Mouse (Mus musculus) forebrain, postnatal 0 days (tissue): ENCODE measurements around the gene Rlf. TPM values are rescaled to one million over a fixed set of nuclear protein-coding genes. Genes with fewer than 3 reads are reported as not detected.

Source experiments
- ATAC-seq: fragments of 200-750 bp; cut with Nextera tagmentation; 2 replicates; pipeline ENCODE4 v1.8.0; 2017; ENCODE audit warnings: mild to moderate bottlenecking, moderate library complexity
- DNase-seq: peaks from one replicate; pipeline ENCODE4 v3.0.0-alpha.2; 2015
- H3K27ac ChIP-seq: fragments of 300-500 bp; sonication (generic); 2 replicates; pipeline ENCODE4 v1.5.1; 2014; ENCODE audit warnings: low read depth, mild to moderate bottlenecking, antibody characterized with exemption, low read length, moderate library complexity, mixed read lengths
- H3K27me3 ChIP-seq: fragments of 300-500 bp; sonication (generic); 2 replicates; pipeline ENCODE4 v1.6.1; 2014; ENCODE audit warnings: mild to moderate bottlenecking, low read length, mixed read lengths; ENCODE audit not compliant: insufficient read depth
- H3K36me3 ChIP-seq: fragments of 300-500 bp; sonication (generic); 2 replicates; pipeline ENCODE4 v1.6.1; 2014; ENCODE audit warnings: mild to moderate bottlenecking, moderate library complexity; ENCODE audit not compliant: insufficient read depth
- H3K4me1 ChIP-seq: fragments of 300-500 bp; sonication (generic); 2 replicates; pipeline ENCODE4 v1.6.1; 2014; ENCODE audit warnings: antibody characterized with exemption; ENCODE audit not compliant: insufficient read depth
- H3K4me2 ChIP-seq: fragments of 300-500 bp; sonication (generic); 2 replicates; pipeline ENCODE4 v1.6.1; 2014; ENCODE audit warnings: low read depth, mild to moderate bottlenecking, moderate library complexity
- H3K4me3 ChIP-seq: fragments of 300-500 bp; sonication (generic); 2 replicates; pipeline ENCODE4 v1.5.1; 2014; ENCODE audit warnings: low read depth, low read length, mixed read lengths
- H3K9ac ChIP-seq: fragments of 300-500 bp; sonication (generic); 2 replicates; pipeline ENCODE4 v1.6.1; 2014; ENCODE audit warnings: mild to moderate bottlenecking
- H3K9me3 ChIP-seq: fragments of 300-500 bp; sonication (generic); 2 replicates; pipeline ENCODE4 v1.6.1; 2016; ENCODE audit warnings: low read length
- CTCF ChIP-seq: sonication (generic); IDR thresholded peaks from 2 replicates; pipeline ENCODE4 v1.5.1; 2016; ENCODE audit warnings: antibody characterized with exemption, control low read depth, low read depth
- WGBS: fragments of 180-500 bp; shearing (Covaris S2); extraction: QIAGEN DNeasy Blood & Tissue Kit; methylation state at CpG from one replicate; pipeline ENCODE4 v1.1.7; 2014; 5-methylcytosine and 5-hydroxymethylcytosine counted together
- polyA plus RNA-seq: library from polyadenylated mRNA; unstranded; fragments of >200 nt; fragmentation: Nextera tagmentation; extraction: Ambion mirVana; gene quantifications from 2 replicates; pipeline ENCODE4 v1.2.1, GENCODE M21; 2015
- total RNA-seq: library from RNA; depleted of rRNA; stranded (reverse); fragments of >200 nt; gene quantifications from 2 replicates; pipeline ENCODE4 v1.2.3, GENCODE M21; 2014

Gene Rlf
- total and polyA plus RNA-seq, 2 experiments from 2014 or later = 17.4 to 42.9 TPM

DNA sequence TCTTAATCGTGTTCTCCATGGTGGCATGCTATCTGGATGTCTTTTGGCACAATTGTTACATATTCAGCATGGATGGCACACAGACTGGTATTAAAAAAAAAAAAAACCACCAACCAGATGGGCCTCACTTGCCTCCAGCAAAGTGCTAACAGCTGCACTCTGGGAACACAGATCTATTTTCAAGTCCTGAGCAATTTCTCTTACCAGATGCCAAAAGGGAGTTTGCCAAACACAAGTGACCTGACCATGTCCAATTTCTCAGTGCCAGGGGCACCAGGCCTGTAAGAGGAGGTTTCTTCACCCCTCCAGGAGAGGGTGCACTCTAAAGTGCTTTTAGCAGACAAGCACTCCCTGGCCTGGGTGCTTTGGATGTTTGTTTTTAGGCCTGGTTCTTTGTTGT, 12.2 kb upstream of the Rlf start:
- Histone ChIP-seq H3K9ac (no peak overlapping the region), H3K36me3 (no peaks in the 10 kb centered on the region), H3K4me2 (no peak overlapping the region), H3K4me1 (no peaks in the 10 kb centered on the region), H3K9me3 (no peaks in the 10 kb centered on the region), H3K4me3 (no peak overlapping the region), H3K27me3 (no peaks in the 10 kb centered on the region), H3K27ac (no peak overlapping the region)
- 40% methylated on average over 1 of the region's 1 CpGs for WGBS
- TF ChIP-seq CTCF = no peak
- no peak for DNase-seq
- peak; percentile 27; the same call in 1 of the 2 replicates for ATAC-seq

- no peaks in the 10 kb centered on the region for H3K27me3 ChIP-seq
- DNase-seq (no peak), ATAC-seq (no peak)
- H3K4me3 ChIP-seq = no peak overlapping the region
- peak; percentile 10; the same call in 1 of the 2 replicates for TF ChIP-seq CTCF
- WGBS = 86% methylated on average over 4 of the region's 4 CpGs
- no peak overlapping the region for H3K27ac ChIP-seq
- H3K4me1 ChIP-seq = no peaks in the 10 kb centered on the region
- H3K36me3 ChIP-seq = no peaks in the 10 kb centered on the region
- H3K9me3 ChIP-seq = no peaks in the 10 kb centered on the region
- H3K9ac ChIP-seq = no peak overlapping the region
- H3K4me2 ChIP-seq = no peak overlapping the region
Observed at GRCm38 (mm10) chr4:121225177-121225576, 10.3 kb upstream of the Rlf start.

DNA sequence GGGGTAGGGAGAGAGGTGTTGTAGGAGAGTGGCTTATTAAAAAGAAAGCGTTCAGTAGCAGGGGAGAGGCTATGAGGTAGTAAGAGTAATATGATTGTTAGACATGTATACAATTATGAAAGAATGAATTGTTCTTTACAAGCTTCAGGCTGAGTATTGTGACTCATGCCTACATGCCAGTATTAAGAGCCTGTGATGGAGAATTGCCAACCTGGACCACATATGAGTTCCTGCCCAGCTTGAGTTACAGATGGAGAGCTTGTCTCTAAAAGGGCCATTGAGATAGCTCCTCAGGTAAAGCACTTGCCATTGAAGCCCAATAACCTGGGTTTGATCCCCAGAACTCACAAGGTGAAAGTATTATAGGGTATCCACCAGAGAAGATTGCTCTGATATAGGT, 8.3 kb upstream of the Rlf start:
- no peak overlapping the region for H3K4me2 ChIP-seq
- H3K4me1 ChIP-seq = no peaks in the 10 kb centered on the region
- H3K27me3 ChIP-seq = 0 out of 2 replicates have a peak, but pooled peaks cover 3% of the 10 kb centered on the region
- H3K27ac ChIP-seq = no peak overlapping the region
- H3K4me3 ChIP-seq = no peak overlapping the region
- no peak overlapping the region for H3K9ac ChIP-seq
- 74% methylated on average over 1 of the region's 1 CpGs for WGBS
- TF ChIP-seq CTCF = no peak
- no peak for ATAC-seq
- no peaks in the 10 kb centered on the region for H3K9me3 ChIP-seq
- no peak for DNase-seq
- no peaks in the 10 kb centered on the region for H3K36me3 ChIP-seq

DNA sequence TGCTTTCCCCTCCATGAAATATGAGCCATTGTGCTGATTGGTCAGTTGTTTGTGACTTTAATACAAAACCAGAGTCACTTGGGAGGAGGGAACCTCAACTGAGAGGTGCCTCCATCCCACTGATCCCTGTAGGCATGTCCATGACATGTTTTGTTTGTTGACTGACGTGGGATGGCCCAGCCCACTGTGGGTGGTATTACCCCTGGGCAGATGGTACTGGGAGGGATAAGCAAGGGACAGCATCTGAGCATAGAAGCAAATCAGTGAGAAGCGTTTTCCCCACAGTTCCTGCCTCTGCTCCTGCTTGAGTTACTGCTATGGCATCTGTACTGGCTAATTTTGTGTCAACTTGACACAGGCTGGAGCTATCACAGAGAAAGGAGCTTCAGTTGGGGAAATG, 1.3 kb upstream of the Rlf start:
- Histone ChIP-seq H3K4me3 (no peak overlapping the region), H3K9ac (no peak overlapping the region), H3K4me1 (peaks cover 10% of the 10 kb centered on the region), H3K4me2 (no peak overlapping the region), H3K36me3 (no peaks in the 10 kb centered on the region), H3K27ac (no peak overlapping the region), H3K9me3 (no peaks in the 10 kb centered on the region), H3K27me3 (0 out of 2 replicates have a peak, but pooled peaks cover 3% of the 10 kb centered on the region)
- no peak for TF ChIP-seq CTCF
- no peak for DNase-seq
- 67% methylated on average over 2 of the region's 2 CpGs for WGBS
- no peak for ATAC-seq

DNA sequence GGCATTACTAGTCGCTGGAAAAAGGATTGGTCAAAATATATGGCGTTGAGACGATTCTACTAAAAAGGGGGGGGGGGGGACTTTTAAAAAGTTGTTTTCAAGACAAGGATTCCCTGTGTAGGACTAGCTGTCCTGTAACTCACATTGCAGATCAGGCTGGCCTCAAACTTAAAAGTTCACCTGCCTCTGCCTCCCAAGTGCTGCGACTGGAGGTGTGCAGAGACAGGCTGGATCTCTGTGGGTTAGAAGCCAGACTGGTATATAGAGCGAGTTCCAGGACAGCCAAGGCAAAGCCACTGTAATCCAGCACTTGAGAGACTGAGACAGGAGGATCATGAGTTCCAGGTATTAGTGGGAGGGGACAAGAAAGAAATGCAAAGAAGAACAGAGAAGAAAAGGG, 605 bp upstream of the Rlf start:
- Histone ChIP-seq H3K36me3 (no peaks in the 10 kb centered on the region), H3K27me3 (0 out of 2 replicates have a peak, but pooled peaks cover 3% of the 10 kb centered on the region), H3K4me1 (peaks cover 10% of the 10 kb centered on the region), H3K4me3 (peak overlapping the region; percentile 94), H3K9ac (peak overlapping the region; percentile 65), H3K4me2 (peak overlapping the region; percentile 55), H3K9me3 (no peaks in the 10 kb centered on the region), H3K27ac (peak overlapping the region; percentile 86)
- ATAC-seq (peak; percentile 8), DNase-seq (no peak)
- TF ChIP-seq CTCF = no peak
- 27% methylated on average over 5 of the region's 5 CpGs for WGBS

GRCm38 (mm10) chr4:121213936-121214792, 720 bp downstream of the Rlf start:
- peak overlapping the region; percentile 85 for H3K9ac ChIP-seq
- H3K27me3 ChIP-seq = 0 out of 2 replicates have a peak, but pooled peaks cover 3% of the 10 kb centered on the region
- peak overlapping the region; percentile 86 for H3K27ac ChIP-seq
- ATAC-seq = peak; percentile 77
- peak; percentile 55 for DNase-seq
- peak; percentile 42 for TF ChIP-seq CTCF
- no peaks in the 10 kb centered on the region for H3K36me3 ChIP-seq
- H3K4me3 ChIP-seq = peak overlapping the region; percentile 94
- H3K4me2 ChIP-seq = peak overlapping the region; percentile 87
- WGBS = 2% methylated on average over 36 of the region's 36 CpGs
- peaks cover 10% of the 10 kb centered on the region for H3K4me1 ChIP-seq
- no peaks in the 10 kb centered on the region for H3K9me3 ChIP-seq

GRCm38 (mm10) chr4:121208911-121209310, 6.0 kb downstream of the Rlf start:
- no peak overlapping the region for H3K4me2 ChIP-seq
- 89% methylated on average over 4 of the region's 4 CpGs for WGBS
- TF ChIP-seq CTCF = no peak

More at GRCm38 (mm10) chr4:121208911-121209310, 6.0 kb downstream of the Rlf start:
- Histone ChIP-seq H3K9me3 (no peaks in the 10 kb centered on the region), H3K27me3 (no peaks in the 10 kb centered on the region), H3K27ac (no peak overlapping the region), H3K4me3 (no peak overlapping the region), H3K9ac (no peak overlapping the region), H3K36me3 (no peaks in the 10 kb centered on the region), H3K4me1 (peaks cover 10% of the 10 kb centered on the region)
- DNase-seq (no peak), ATAC-seq (no peak)
